Mouse (Mus musculus): ENCODE measurements at regions not wholly inside any gene's neighbourhood (a gene's known extent, or its start where the extent isn't known, plus 50 kb on each side); places are given as distances from the start of the nearest gene placed in this dataset.

- no peak for TF ChIP-seq POLR2A (IDR thresholded peaks at IDR 0.05; ENCODE audit: low read depth, low read length)
- no peak for TF ChIP-seq CTCF (IDR thresholded peaks at IDR 0.05; ENCODE audit: borderline replicate concordance, insufficient read depth, low read length)
Measured at GRCm38 (mm10) chr2:171677128-171677527, 366.1 kb downstream of the Cbln4 start.
